Mouse (Mus musculus): ENCODE results near the gene N4bp1. TPM values are rescaled to one million over a fixed set of nuclear protein-coding genes. Genes with fewer than 3 reads are reported as not detected.

The N4bp1 gene
- polyA plus RNA-seq, 1 experiment from 2014 or later, result 11.9 TPM

- ATAC-seq (ENCODE audit: low FRiP score) (no peak), DNase-seq (ENCODE audit: low spot score) (no peak)
- Histone ChIP-seq H3K27me3 (ENCODE audit: control insufficient read depth, insufficient read depth, low read length) (no peaks in the 10 kb centered on the region), H3K9ac (ENCODE audit: low read depth, low read length) (no peak overlapping the region), H3K4me1 (replicated peaks; ENCODE audit: control insufficient read depth, insufficient read depth, low read length) (no peaks in the 10 kb centered on the region), H3K9me3 (ENCODE audit: control insufficient read depth, low read length) (no peaks in the 10 kb centered on the region), H3K27ac (ENCODE audit: low read depth, low read length) (no peak overlapping the region), H3K36me3 (ENCODE audit: control insufficient read depth, insufficient read depth, low read length) (no peaks in the 10 kb centered on the region), H3K4me2 (replicated peaks; ENCODE audit: low read depth, low read length) (no peak overlapping the region), H3K4me3 (ENCODE audit: low read depth, low read length) (no peak overlapping the region)
- WGBS, result 71% methylated on average over 12 of the region's 12 CpGs
Observed at GRCm38 (mm10) chr8:86787891-86788420, 97.1 kb downstream of the N4bp1 start.

GRCm38 (mm10) chr8:86786498-86786897, 98.6 kb downstream of the N4bp1 start:
- Histone ChIP-seq H3K9me3 (ENCODE audit: control insufficient read depth, low read length) (no peaks in the 10 kb centered on the region), H3K27me3 (ENCODE audit: control insufficient read depth, insufficient read depth, low read length) (no peaks in the 10 kb centered on the region), H3K9ac (ENCODE audit: low read depth, low read length) (no peak overlapping the region), H3K4me3 (ENCODE audit: low read depth, low read length) (no peak overlapping the region), H3K36me3 (ENCODE audit: control insufficient read depth, insufficient read depth, low read length) (no peaks in the 10 kb centered on the region), H3K4me2 (replicated peaks; ENCODE audit: low read depth, low read length) (no peak overlapping the region), H3K27ac (ENCODE audit: low read depth, low read length) (no peak overlapping the region), H3K4me1 (replicated peaks; ENCODE audit: control insufficient read depth, insufficient read depth, low read length) (no peaks in the 10 kb centered on the region)
- WGBS, result 61% methylated on average over 5 of the region's 5 CpGs
- ATAC-seq (ENCODE audit: low FRiP score) (no peak), DNase-seq (ENCODE audit: low spot score) (no peak)

GRCm38 (mm10) chr8:86781094-86781493, 104.0 kb downstream of the N4bp1 start:
- no peak for DNase-seq (ENCODE audit: low spot score)
- WGBS, result 90% methylated on average over 8 of the region's 8 CpGs
- H3K9ac ChIP-seq (ENCODE audit: low read depth, low read length), result no peak overlapping the region

GRCm38 (mm10) chr8:86779207-86779606, 105.9 kb downstream of the N4bp1 start:
- Histone ChIP-seq H3K9ac (ENCODE audit: low read depth, low read length) (no peak overlapping the region), H3K4me3 (ENCODE audit: low read depth, low read length) (no peak overlapping the region), H3K27ac (ENCODE audit: low read depth, low read length) (no peak overlapping the region), H3K9me3 (ENCODE audit: control insufficient read depth, low read length) (no peaks in the 10 kb centered on the region), H3K4me1 (replicated peaks; ENCODE audit: control insufficient read depth, insufficient read depth, low read length) (no peaks in the 10 kb centered on the region), H3K4me2 (replicated peaks; ENCODE audit: low read depth, low read length) (no peak overlapping the region), H3K27me3 (ENCODE audit: control insufficient read depth, insufficient read depth, low read length) (no peaks in the 10 kb centered on the region), H3K36me3 (ENCODE audit: control insufficient read depth, insufficient read depth, low read length) (no peaks in the 10 kb centered on the region)
- WGBS, result 86% methylated on average over 8 of the region's 8 CpGs
- no peak for ATAC-seq (ENCODE audit: low FRiP score)
- DNase-seq (ENCODE audit: low spot score), result no peak

More at GRCm38 (mm10) chr8:86781094-86781493, 104.0 kb downstream of the N4bp1 start:
- no peaks in the 10 kb centered on the region for H3K4me1 ChIP-seq (replicated peaks; ENCODE audit: control insufficient read depth, insufficient read depth, low read length)
- no peak overlapping the region for H3K4me2 ChIP-seq (replicated peaks; ENCODE audit: low read depth, low read length)
- no peaks in the 10 kb centered on the region for H3K27me3 ChIP-seq (ENCODE audit: control insufficient read depth, insufficient read depth, low read length)
- H3K4me3 ChIP-seq (ENCODE audit: low read depth, low read length), result no peak overlapping the region
- H3K9me3 ChIP-seq (ENCODE audit: control insufficient read depth, low read length), result no peaks in the 10 kb centered on the region
- H3K27ac ChIP-seq (ENCODE audit: low read depth, low read length), result no peak overlapping the region
- no peaks in the 10 kb centered on the region for H3K36me3 ChIP-seq (ENCODE audit: control insufficient read depth, insufficient read depth, low read length)
- ATAC-seq (ENCODE audit: low FRiP score), result no peak

GRCm38 (mm10) chr8:86769945-86770715, 114.9 kb downstream of the N4bp1 start:
- DNase-seq (ENCODE audit: low spot score), result no peak

GRCm38 (mm10) chr8:86768499-86768898, 116.6 kb downstream of the N4bp1 start:
- no peak overlapping the region for H3K27ac ChIP-seq (ENCODE audit: low read depth, low read length)
- H3K27me3 ChIP-seq (ENCODE audit: control insufficient read depth, insufficient read depth, low read length), result no peaks in the 10 kb centered on the region
- WGBS, result 84% methylated on average over 5 of the region's 5 CpGs
- no peak overlapping the region for H3K4me2 ChIP-seq (replicated peaks; ENCODE audit: low read depth, low read length)
- no peaks in the 10 kb centered on the region for H3K4me1 ChIP-seq (replicated peaks; ENCODE audit: control insufficient read depth, insufficient read depth, low read length)
- no peaks in the 10 kb centered on the region for H3K36me3 ChIP-seq (ENCODE audit: control insufficient read depth, insufficient read depth, low read length)
- H3K9me3 ChIP-seq (ENCODE audit: control insufficient read depth, low read length), result no peaks in the 10 kb centered on the region
- H3K9ac ChIP-seq (ENCODE audit: low read depth, low read length), result no peak overlapping the region
- ATAC-seq (ENCODE audit: low FRiP score), result no peak
- H3K4me3 ChIP-seq (ENCODE audit: low read depth, low read length), result no peak overlapping the region
- DNase-seq (ENCODE audit: low spot score), result no peak

More at GRCm38 (mm10) chr8:86769945-86770715, 114.9 kb downstream of the N4bp1 start:
- H3K4me3 ChIP-seq (ENCODE audit: low read depth, low read length), result no peak overlapping the region
- no peak overlapping the region for H3K27ac ChIP-seq (ENCODE audit: low read depth, low read length)
- H3K9ac ChIP-seq (ENCODE audit: low read depth, low read length), result no peak overlapping the region
- H3K27me3 ChIP-seq (ENCODE audit: control insufficient read depth, insufficient read depth, low read length), result no peaks in the 10 kb centered on the region
- no peaks in the 10 kb centered on the region for H3K4me1 ChIP-seq (replicated peaks; ENCODE audit: control insufficient read depth, insufficient read depth, low read length)
- H3K4me2 ChIP-seq (replicated peaks; ENCODE audit: low read depth, low read length), result no peak overlapping the region
- no peaks in the 10 kb centered on the region for H3K9me3 ChIP-seq (ENCODE audit: control insufficient read depth, low read length)
- no peak for ATAC-seq (ENCODE audit: low FRiP score)
- no peaks in the 10 kb centered on the region for H3K36me3 ChIP-seq (ENCODE audit: control insufficient read depth, insufficient read depth, low read length)
- whole genome bisulfite sequencing, result 91% methylated on average over 1 of the region's 1 CpGs

GRCm38 (mm10) chr8:86766548-86767211, 118.4 kb downstream of the N4bp1 start:
- no peak overlapping the region for H3K27ac ChIP-seq (ENCODE audit: low read depth, low read length)
- 88% methylated on average over 9 of the region's 9 CpGs for WGBS
- H3K4me1 ChIP-seq (replicated peaks; ENCODE audit: control insufficient read depth, insufficient read depth, low read length), result no peaks in the 10 kb centered on the region
- H3K9me3 ChIP-seq (ENCODE audit: control insufficient read depth, low read length), result no peaks in the 10 kb centered on the region
- DNase-seq (ENCODE audit: low spot score) (no peak), ATAC-seq (ENCODE audit: low FRiP score) (no peak)
- no peak overlapping the region for H3K4me3 ChIP-seq (ENCODE audit: low read depth, low read length)
- no peaks in the 10 kb centered on the region for H3K36me3 ChIP-seq (ENCODE audit: control insufficient read depth, insufficient read depth, low read length)
- H3K4me2 ChIP-seq (replicated peaks; ENCODE audit: low read depth, low read length), result no peak overlapping the region
- no peaks in the 10 kb centered on the region for H3K27me3 ChIP-seq (ENCODE audit: control insufficient read depth, insufficient read depth, low read length)
- H3K9ac ChIP-seq (ENCODE audit: low read depth, low read length), result no peak overlapping the region

GRCm38 (mm10) chr8:86765669-86766068, 119.4 kb downstream of the N4bp1 start:
- no peaks in the 10 kb centered on the region for H3K9me3 ChIP-seq (ENCODE audit: control insufficient read depth, low read length)
- DNase-seq (ENCODE audit: low spot score) (no peak), ATAC-seq (ENCODE audit: low FRiP score) (no peak)
- H3K36me3 ChIP-seq (ENCODE audit: control insufficient read depth, insufficient read depth, low read length), result no peaks in the 10 kb centered on the region
- no peak overlapping the region for H3K4me3 ChIP-seq (ENCODE audit: low read depth, low read length)
- H3K27me3 ChIP-seq (ENCODE audit: control insufficient read depth, insufficient read depth, low read length), result no peaks in the 10 kb centered on the region
- 93% methylated on average over 8 of the region's 8 CpGs for WGBS
- H3K4me2 ChIP-seq (replicated peaks; ENCODE audit: low read depth, low read length), result no peak overlapping the region
- H3K9ac ChIP-seq (ENCODE audit: low read depth, low read length), result no peak overlapping the region
- no peaks in the 10 kb centered on the region for H3K4me1 ChIP-seq (replicated peaks; ENCODE audit: control insufficient read depth, insufficient read depth, low read length)
- no peak overlapping the region for H3K27ac ChIP-seq (ENCODE audit: low read depth, low read length)

All from hindbrain, embryonic 11.5 days (tissue).